Mouse (Mus musculus): ENCODE data around the gene Vat1l. TPM values are rescaled to one million over a fixed set of nuclear protein-coding genes. Genes with fewer than 3 reads are reported as not detected.

The Vat1l gene
- polyA plus RNA-seq, 1 experiment from 2014 or later: 5.9 TPM

DNA sequence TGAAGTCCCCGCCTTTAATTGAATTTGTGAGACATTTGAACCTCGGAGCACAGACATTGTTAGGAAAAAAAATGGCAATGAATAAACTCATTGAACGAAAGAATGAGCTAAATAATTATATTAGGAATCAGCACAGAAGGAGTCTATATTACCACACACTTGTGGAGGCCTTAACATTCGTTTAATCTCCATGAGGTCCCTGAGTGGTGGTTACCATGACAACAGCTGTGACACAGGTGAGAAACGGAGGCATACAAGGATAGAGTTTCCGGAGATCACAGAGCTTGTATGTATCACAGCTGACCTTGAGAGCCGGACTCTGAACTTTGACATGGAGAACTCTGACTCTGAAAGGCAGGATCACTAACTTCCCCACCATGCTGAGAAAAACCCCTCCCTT is 94.7 kb downstream of the Vat1l start:
- Histone ChIP-seq H3K27ac (no peak overlapping the region), H3K4me2 (replicated peaks) (no peak overlapping the region), H3K9ac (no peak overlapping the region), H3K9me3 (no peaks in the 10 kb centered on the region), H3K4me1 (0 out of 2 replicates have a peak, but pooled peaks cover under 1% of the 10 kb centered on the region), H3K27me3 (no peaks in the 10 kb centered on the region), H3K36me3 (no peaks in the 10 kb centered on the region), H3K4me3 (no peak overlapping the region)
- no peak for ATAC-seq (ENCODE audit: insufficient number of reproducible peaks, insufficient read depth, low FRiP score, low TSS enrichment)
- WGBS: 42% methylated on average over 7 of the region's 7 CpGs

DNA sequence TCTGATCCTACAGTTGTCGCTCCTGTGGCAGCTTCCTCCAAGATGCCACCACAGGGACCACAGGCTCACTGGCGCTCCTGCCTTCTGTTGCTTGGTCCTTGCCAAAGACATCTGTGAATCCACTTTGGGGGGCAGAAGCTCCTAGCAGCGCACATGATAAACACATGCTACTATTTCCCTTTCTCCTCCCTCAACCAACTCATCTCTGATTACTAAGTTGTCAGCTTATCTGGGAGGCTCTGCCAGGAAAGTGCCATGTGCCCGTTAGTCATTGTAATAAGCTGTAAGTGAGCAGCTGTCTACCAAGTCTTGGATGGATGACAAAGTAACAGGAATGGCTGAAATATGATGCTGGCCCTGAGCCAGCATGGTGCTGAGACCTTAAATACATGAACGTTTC is 100.9 kb downstream of the Vat1l start:
- Histone ChIP-seq H3K27me3 (no peaks in the 10 kb centered on the region), H3K27ac (no peak overlapping the region), H3K4me3 (no peak overlapping the region), H3K9me3 (no peaks in the 10 kb centered on the region), H3K36me3 (no peaks in the 10 kb centered on the region), H3K4me2 (replicated peaks) (no peak overlapping the region), H3K9ac (no peak overlapping the region), H3K4me1 (no peaks in the 10 kb centered on the region)
- 67% methylated on average over 5 of the region's 5 CpGs for WGBS
- no peak for ATAC-seq (ENCODE audit: insufficient number of reproducible peaks, insufficient read depth, low FRiP score, low TSS enrichment)

DNA sequence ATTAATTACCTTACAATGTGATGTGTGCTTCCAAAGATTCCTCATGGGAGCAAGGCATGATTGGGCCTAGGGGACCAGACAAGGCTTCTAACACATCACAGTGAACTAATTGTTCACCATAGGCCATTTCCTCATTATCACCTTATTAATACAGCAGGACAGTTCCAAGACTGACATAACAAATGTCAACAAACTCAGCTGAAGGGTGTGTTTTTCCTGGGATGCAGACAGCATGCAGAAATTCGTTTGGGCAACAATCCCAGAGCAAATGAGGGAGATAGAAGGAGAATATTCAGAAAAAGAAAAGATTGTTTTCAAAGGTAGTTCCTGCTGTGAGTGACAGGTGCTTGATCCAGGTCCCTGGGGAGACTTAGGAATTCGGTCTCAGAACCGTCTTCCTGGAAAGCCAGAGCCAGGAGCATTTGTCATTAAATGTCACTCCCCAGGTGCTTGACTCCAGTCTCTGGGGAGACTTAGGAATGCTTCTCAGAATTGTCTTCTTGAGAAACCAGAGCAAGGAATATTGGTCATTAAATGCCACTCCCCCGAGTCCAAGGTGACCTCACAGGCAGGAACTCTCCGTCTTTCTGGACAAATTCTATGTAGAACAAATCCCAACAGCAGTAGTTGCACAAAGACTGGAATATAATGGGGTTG is 109.4 kb downstream of the Vat1l start:
- Histone ChIP-seq H3K4me2 (replicated peaks) (no peak overlapping the region), H3K27ac (no peak overlapping the region), H3K4me3 (no peak overlapping the region), H3K4me1 (no peaks in the 10 kb centered on the region), H3K9ac (no peak overlapping the region), H3K36me3 (no peaks in the 10 kb centered on the region), H3K27me3 (no peaks in the 10 kb centered on the region), H3K9me3 (no peaks in the 10 kb centered on the region)
- ATAC-seq (ENCODE audit: insufficient number of reproducible peaks, insufficient read depth, low FRiP score, low TSS enrichment): no peak
- WGBS: 33% methylated on average over 5 of the region's 5 CpGs

DNA sequence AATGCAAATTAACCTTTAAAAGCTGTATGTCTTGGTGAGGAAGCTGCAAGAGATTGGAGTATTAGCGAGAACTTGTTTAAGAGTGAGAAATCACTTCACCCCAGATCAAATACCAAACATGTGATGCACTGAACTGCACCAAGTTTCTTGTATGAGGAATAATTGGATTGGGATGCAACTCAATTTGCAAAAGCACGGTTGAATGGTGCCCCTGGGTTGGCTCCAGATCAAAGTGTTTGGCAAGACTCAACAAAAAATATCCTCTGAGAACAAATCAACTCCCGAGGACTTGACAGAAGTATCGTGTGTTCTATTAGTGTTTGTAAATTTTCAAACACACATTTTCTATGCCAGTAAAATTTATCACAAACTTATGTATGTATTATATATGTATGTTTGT is 112.7 kb downstream of the Vat1l start:
- Histone ChIP-seq H3K9me3 (no peaks in the 10 kb centered on the region), H3K27ac (no peak overlapping the region), H3K4me1 (no peaks in the 10 kb centered on the region), H3K36me3 (no peaks in the 10 kb centered on the region), H3K9ac (no peak overlapping the region), H3K27me3 (no peaks in the 10 kb centered on the region), H3K4me2 (replicated peaks) (no peak overlapping the region), H3K4me3 (no peak overlapping the region)
- WGBS: 78% methylated on average over 4 of the region's 4 CpGs
- no peak for ATAC-seq (ENCODE audit: insufficient number of reproducible peaks, insufficient read depth, low FRiP score, low TSS enrichment)

DNA sequence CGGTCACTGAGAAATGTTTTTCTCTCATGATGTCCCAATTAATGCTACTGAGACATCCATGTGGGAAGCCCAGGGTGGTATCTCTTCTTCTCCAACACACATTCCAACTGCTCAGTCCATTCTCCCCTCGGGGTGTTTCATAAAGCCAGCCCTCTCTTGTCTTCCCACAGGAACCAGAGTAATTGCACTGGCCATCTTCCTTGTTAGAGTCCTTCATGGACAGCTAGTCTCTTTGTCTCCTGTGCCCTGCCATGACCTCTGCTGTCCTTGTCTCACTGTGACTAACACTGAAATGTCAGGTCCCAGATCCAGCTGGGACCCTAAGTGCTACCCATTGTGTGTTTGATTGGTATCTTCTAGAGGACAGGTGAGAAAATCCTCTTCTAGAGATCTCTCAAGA is 116.7 kb downstream of the Vat1l start:
- Histone ChIP-seq H3K27me3 (no peaks in the 10 kb centered on the region), H3K27ac (no peak overlapping the region), H3K4me1 (no peaks in the 10 kb centered on the region), H3K9ac (no peak overlapping the region), H3K9me3 (no peaks in the 10 kb centered on the region), H3K36me3 (no peaks in the 10 kb centered on the region), H3K4me3 (no peak overlapping the region), H3K4me2 (replicated peaks) (no peak overlapping the region)
- ATAC-seq (ENCODE audit: insufficient number of reproducible peaks, insufficient read depth, low FRiP score, low TSS enrichment): no peak
- WGBS: 81% methylated on average over 2 of the region's 2 CpGs

DNA sequence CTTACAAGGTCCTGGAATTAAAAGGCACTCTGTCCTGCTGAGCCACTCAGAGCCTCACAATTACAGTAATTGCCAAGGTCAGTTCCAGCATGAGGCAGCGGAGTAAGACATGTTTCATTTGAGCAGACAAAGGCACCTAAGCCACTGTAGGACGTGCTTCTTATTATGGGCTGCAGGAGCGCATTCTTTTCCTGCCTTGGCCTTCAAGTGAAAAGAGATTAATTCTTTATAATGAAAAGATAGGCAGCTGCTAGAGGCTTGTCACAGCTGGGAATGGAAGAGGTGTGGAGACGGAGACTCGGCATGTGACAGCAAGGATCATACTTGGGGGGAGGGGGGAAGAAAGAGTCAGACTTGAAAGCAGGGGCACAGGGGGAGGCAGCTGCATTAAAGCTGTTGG is 126.5 kb downstream of the Vat1l start:
- Histone ChIP-seq H3K4me2 (replicated peaks) (no peak overlapping the region), H3K4me3 (no peak overlapping the region), H3K9ac (no peak overlapping the region), H3K4me1 (peaks cover 18% of the 10 kb centered on the region), H3K36me3 (no peaks in the 10 kb centered on the region), H3K27ac (0 out of 2 replicates have a peak overlapping the region, but pooled peaks have one; percentile 84), H3K27me3 (no peaks in the 10 kb centered on the region), H3K9me3 (no peaks in the 10 kb centered on the region)
- WGBS: 41% methylated on average over 5 of the region's 5 CpGs
- ATAC-seq (ENCODE audit: insufficient number of reproducible peaks, insufficient read depth, low FRiP score, low TSS enrichment): peak; percentile 31; the same call in 1 of the 2 replicates

DNA sequence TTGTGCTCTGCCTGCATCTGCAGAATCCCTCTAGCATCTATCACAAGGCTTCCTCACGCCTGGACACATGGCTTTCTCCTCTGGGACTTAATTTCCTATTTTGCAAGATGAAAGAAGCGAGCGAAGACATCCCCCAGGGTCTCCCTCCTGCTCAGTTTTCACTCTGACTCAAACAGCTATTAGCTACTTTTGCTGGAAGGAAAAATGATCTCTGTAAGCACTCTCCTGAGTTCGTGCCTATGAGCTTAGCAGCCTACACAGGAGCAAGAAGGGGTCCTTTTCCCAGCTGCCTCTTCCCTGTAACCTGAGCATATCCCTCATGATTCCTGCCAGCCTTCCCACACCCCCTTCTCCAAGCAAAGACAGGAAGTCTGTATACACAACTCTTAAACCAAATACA is 127.5 kb downstream of the Vat1l start:
- Histone ChIP-seq H3K9me3 (no peaks in the 10 kb centered on the region), H3K4me2 (replicated peaks) (peak overlapping the region; percentile 2; the same call in 1 of the 2 replicates), H3K9ac (no peak overlapping the region), H3K4me3 (no peak overlapping the region), H3K27ac (peak overlapping the region; percentile 84; the same call in 1 of the 2 replicates), H3K4me1 (peaks cover 18% of the 10 kb centered on the region), H3K36me3 (no peaks in the 10 kb centered on the region), H3K27me3 (no peaks in the 10 kb centered on the region)
- peak; percentile 69 for ATAC-seq (ENCODE audit: insufficient number of reproducible peaks, insufficient read depth, low FRiP score, low TSS enrichment)
- 8% methylated on average over 4 of the region's 4 CpGs for WGBS

DNA sequence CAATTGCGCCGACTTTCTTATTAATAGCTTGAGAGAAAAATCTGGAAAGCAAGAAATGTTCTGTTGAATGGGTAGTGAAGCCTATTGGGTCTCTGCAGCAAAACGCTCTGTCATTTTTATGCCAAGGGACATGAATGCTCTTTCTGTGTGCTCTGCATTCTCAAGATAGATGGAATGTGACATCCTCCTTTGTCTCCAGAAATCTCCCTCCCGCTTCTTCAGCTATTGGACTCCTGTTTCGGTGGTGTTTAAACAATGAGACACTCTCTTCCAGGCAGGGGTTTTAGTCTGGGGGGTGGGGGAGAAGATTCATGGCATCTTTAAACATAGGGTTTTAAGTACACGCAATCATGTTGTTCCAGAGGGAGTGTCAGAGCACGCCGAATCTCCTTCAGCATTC is 130.3 kb downstream of the Vat1l start:
- WGBS: 56% methylated on average over 8 of the region's 8 CpGs
- ATAC-seq (ENCODE audit: insufficient number of reproducible peaks, insufficient read depth, low FRiP score, low TSS enrichment): no peak
- H3K27me3 ChIP-seq: no peaks in the 10 kb centered on the region
- H3K9me3 ChIP-seq: no peaks in the 10 kb centered on the region
- H3K27ac ChIP-seq: no peak overlapping the region
- H3K4me1 ChIP-seq: peaks cover 18% of the 10 kb centered on the region
- no peaks in the 10 kb centered on the region for H3K36me3 ChIP-seq
- H3K4me3 ChIP-seq: no peak overlapping the region
- H3K9ac ChIP-seq: no peak overlapping the region
- H3K4me2 ChIP-seq (replicated peaks): no peak overlapping the region

DNA sequence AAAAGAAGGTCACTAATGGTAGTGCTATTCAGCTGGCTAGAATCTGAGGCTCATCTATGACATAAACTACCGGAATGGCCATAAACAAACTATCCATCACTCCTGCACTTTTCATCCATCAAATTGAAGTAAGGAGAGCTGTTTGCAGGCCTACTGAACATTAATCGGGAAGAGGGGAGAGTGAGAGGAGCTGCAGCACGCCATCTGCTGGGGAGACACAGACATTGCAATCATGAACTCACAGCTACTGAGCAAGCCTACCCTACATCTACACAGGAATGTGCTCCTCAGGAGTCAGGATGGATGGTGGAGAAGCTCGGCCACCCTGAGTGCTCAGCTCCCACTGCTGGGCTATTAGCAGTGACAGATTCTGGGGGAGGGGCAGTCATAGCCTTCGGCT is 136.9 kb downstream of the Vat1l start:
- Histone ChIP-seq H3K36me3 (no peaks in the 10 kb centered on the region), H3K27ac (no peak overlapping the region), H3K27me3 (no peaks in the 10 kb centered on the region), H3K4me2 (replicated peaks) (no peak overlapping the region), H3K4me1 (no peaks in the 10 kb centered on the region), H3K9ac (no peak overlapping the region), H3K4me3 (no peak overlapping the region), H3K9me3 (no peaks in the 10 kb centered on the region)
- no peak for ATAC-seq (ENCODE audit: insufficient number of reproducible peaks, insufficient read depth, low FRiP score, low TSS enrichment)
- 68% methylated on average over 5 of the region's 5 CpGs for WGBS

DNA sequence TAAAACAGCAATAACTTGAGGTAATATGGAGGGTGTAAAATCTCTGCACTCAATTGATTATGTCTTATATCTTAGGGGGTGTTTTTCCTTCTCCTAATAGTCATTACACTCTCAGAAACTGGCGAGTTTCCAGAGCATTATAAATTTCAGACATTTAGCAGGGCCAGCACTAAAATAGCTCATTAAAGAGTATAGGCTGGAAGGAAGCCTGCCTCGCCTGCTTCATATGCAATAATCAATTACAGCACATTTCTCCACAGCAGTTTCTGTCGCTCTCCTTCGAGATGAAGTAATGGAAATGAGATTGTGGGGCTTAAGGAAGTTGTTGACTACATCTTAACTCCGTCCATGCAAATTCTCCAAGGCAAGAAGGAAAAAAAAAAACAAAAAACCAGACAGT is 139.4 kb downstream of the Vat1l start:
- no peak for ATAC-seq (ENCODE audit: insufficient number of reproducible peaks, insufficient read depth, low FRiP score, low TSS enrichment)
- H3K27me3 ChIP-seq: no peaks in the 10 kb centered on the region
- H3K27ac ChIP-seq: no peak overlapping the region
- WGBS: 77% methylated on average over 5 of the region's 5 CpGs
- no peaks in the 10 kb centered on the region for H3K4me1 ChIP-seq
- H3K9me3 ChIP-seq: no peaks in the 10 kb centered on the region
- no peak overlapping the region for H3K4me2 ChIP-seq (replicated peaks)
- H3K4me3 ChIP-seq: no peak overlapping the region
- no peak overlapping the region for H3K9ac ChIP-seq
- H3K36me3 ChIP-seq: no peaks in the 10 kb centered on the region

DNA sequence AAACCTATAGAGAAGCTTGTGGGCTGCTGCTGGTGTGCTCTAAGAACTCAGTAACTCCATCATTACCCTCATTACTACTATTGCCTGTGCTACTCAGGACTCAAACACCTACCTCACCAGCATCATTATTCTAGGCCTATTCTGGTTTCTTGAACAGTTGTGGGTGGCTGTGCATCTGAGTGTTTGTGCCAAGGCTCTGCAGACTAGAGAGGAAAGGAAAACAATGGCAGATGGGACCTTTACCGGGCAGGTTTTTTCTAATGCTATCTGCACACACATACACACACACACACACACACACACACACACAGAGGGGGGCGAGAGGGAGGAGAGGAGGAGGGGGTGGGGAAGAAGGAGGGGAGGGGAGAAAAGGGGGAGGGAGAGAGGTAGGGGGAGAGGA is 140.6 kb downstream of the Vat1l start:
- H3K27ac ChIP-seq: no peak overlapping the region
- no peak overlapping the region for H3K4me3 ChIP-seq
- 83% methylated on average over 2 of the region's 2 CpGs for WGBS
- no peaks in the 10 kb centered on the region for H3K27me3 ChIP-seq
- H3K4me2 ChIP-seq (replicated peaks): no peak overlapping the region
- no peak for ATAC-seq (ENCODE audit: insufficient number of reproducible peaks, insufficient read depth, low FRiP score, low TSS enrichment)
- no peaks in the 10 kb centered on the region for H3K36me3 ChIP-seq
- H3K9ac ChIP-seq: no peak overlapping the region
- no peaks in the 10 kb centered on the region for H3K9me3 ChIP-seq
- H3K4me1 ChIP-seq: no peaks in the 10 kb centered on the region

DNA sequence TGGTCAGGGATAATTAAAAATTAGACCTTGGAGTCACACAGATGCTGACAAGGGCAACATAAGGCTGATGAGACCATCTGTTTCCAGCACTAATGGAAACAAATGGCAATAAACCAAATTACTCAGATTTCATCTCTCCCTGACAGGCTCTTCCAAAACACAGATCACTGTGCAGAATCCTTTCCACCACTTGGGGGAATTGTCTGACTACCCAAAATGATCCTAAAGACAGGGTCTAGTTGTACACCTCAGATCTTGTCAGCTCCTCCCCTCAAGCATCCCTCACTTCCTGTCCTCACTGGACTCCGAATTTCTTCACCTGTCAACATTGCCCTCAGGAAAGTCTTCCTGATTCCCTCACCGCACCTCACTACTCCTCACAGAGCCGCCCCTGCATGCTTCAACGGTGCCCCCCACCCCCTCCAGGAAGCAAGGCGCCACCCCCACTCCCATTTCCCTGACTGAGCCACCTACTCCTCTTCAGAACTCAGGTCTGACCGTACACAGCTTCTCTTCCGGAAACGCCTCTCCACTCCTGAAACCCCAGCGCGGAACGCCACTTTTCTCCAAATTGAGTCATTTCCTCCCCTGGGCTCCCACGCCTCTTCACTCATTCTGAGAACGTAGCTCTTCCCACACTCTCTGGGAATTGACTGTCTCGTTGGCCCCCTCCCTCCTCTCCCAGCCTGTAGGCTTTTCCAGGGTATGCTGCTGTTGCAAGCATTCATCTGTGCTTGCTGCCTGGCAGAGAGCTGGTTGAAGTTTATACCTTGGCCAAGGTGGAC is 146.4 kb downstream of the Vat1l start:
- no peaks in the 10 kb centered on the region for H3K9me3 ChIP-seq
- H3K9ac ChIP-seq: no peak overlapping the region
- 60% methylated on average over 14 of the region's 14 CpGs for WGBS
- H3K4me2 ChIP-seq (replicated peaks): peak overlapping the region; percentile 30
- no peaks in the 10 kb centered on the region for H3K36me3 ChIP-seq
- H3K27me3 ChIP-seq: no peaks in the 10 kb centered on the region
- ATAC-seq (ENCODE audit: insufficient number of reproducible peaks, insufficient read depth, low FRiP score, low TSS enrichment): no peak
- 0 out of 2 replicates have a peak, but pooled peaks cover 3% of the 10 kb centered on the region for H3K4me1 ChIP-seq
- H3K4me3 ChIP-seq: no peak overlapping the region
- no peak overlapping the region for H3K27ac ChIP-seq
